Mouse (Mus musculus) ES-E14 (cell line): ENCODE data around the gene Med13l.

Experiments used
- CHD2 ChIP-seq: IDR thresholded peaks from 2 replicates; pipeline ENCODE4 v1.6.1; 2014; ENCODE audit warnings: mild to moderate bottlenecking, low read depth, low read length, inconsistent platforms
- HCFC1 ChIP-seq: IDR thresholded peaks from 2 replicates; pipeline ENCODE4 v1.6.1; 2012; ENCODE audit warnings: low read length, inconsistent platforms, borderline replicate concordance; ENCODE audit not compliant: insufficient read depth
- ZNF384 ChIP-seq: IDR thresholded peaks from 2 replicates; pipeline ENCODE4 v1.6.1; 2012; ENCODE audit warnings: low read depth, low read length, inconsistent platforms

GRCm38 (mm10) chr5:118725886-118726505 is 165.5 kb downstream of the Med13l start:
- TF ChIP-seq ZNF384: no peak
- TF ChIP-seq CHD2: no peak
- no peak for TF ChIP-seq HCFC1
